Mouse (Mus musculus) heart, embryonic 10.5 days (tissue): Measurements from ENCODE around the gene Itgb3. TPM values are rescaled to one million over a fixed set of nuclear protein-coding genes. Genes with fewer than 3 reads are reported as not detected.

Source experiments
- DNase-seq: peaks from one replicate; pipeline ENCODE4 v3.0.0-alpha.2; 2017; ENCODE audit warnings: low spot score
- H3K27ac ChIP-seq: fragments of 300-500 bp; sonication (generic); 2 replicates; pipeline ENCODE4 v1.5.1; 2016; ENCODE audit warnings: mild to moderate bottlenecking
- H3K27me3 ChIP-seq: fragments of 300-500 bp; sonication (generic); 2 replicates; pipeline ENCODE4 v1.6.1; 2016; ENCODE audit warnings: mild to moderate bottlenecking; ENCODE audit not compliant: poor library complexity, insufficient read depth, severe bottlenecking
- H3K36me3 ChIP-seq: fragments of 300-500 bp; sonication (generic); 2 replicates; pipeline ENCODE4 v1.6.1; 2016; ENCODE audit warnings: mild to moderate bottlenecking, moderate library complexity
- H3K4me1 ChIP-seq: fragments of 300-500 bp; sonication (generic); 2 replicates; pipeline ENCODE4 v1.6.1; 2016; ENCODE audit warnings: mild to moderate bottlenecking
- H3K4me3 ChIP-seq: fragments of 300-500 bp; sonication (generic); 2 replicates; pipeline ENCODE4 v1.5.1; 2016; ENCODE audit warnings: mild to moderate bottlenecking, moderate library complexity
- H3K9me3 ChIP-seq: fragments of 300-500 bp; sonication (generic); 2 replicates; pipeline ENCODE4 v1.6.1; 2016; ENCODE audit warnings: mild to moderate bottlenecking, moderate library complexity
- WGBS: fragments of 180-500 bp; shearing (Covaris S2); methylation state at CpG from one replicate; pipeline ENCODE4 v1.1.7; 2016; 5-methylcytosine and 5-hydroxymethylcytosine counted together
- polyA plus RNA-seq: library from polyadenylated mRNA; unstranded; fragments of >200 nt; fragmentation: Nextera tagmentation; extraction: Ambion mirVana; gene quantifications from 2 replicates; pipeline ENCODE4 v1.2.1, GENCODE M21; 2016

Itgb3 gene
- polyA plus RNA-seq, 1 experiment from 2014 or later, result 9.1 TPM

DNA sequence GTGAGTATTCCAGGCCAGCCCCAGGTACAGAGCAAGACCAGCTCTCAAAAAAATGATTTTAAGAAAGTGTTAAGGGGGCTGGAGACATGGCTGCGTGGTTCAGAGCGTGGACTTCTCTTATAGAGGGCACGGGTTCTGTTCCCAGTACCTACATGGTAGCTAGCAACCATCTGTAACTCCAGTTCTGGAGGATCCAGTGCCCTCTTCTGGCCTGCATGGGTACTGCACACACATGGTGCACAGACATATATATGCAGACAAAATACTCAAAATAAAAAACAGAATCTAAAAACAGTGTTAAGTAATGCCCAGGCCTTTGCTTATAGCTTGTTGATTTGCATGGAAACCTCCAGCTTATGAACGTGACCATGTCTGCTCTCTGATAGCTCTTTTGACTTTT lies 52.8 kb downstream of the Itgb3 start:
- no peak overlapping the region for H3K4me3 ChIP-seq
- peaks cover 6% of the 10 kb centered on the region; the same call in 1 of the 2 replicates for H3K9me3 ChIP-seq
- peaks cover 10% of the 10 kb centered on the region for H3K36me3 ChIP-seq
- DNase-seq, result peak; percentile 66
- H3K27ac ChIP-seq, result no peak overlapping the region
- peaks cover 16% of the 10 kb centered on the region for H3K4me1 ChIP-seq
- no peaks in the 10 kb centered on the region for H3K27me3 ChIP-seq
- WGBS, result 98% methylated on average over 4 of the region's 4 CpGs

- Histone ChIP-seq H3K4me1 (peaks cover 16% of the 10 kb centered on the region), H3K9me3 (peaks cover 6% of the 10 kb centered on the region; the same call in 1 of the 2 replicates), H3K4me3 (no peak overlapping the region), H3K27ac (peak overlapping the region; percentile 52; the same call in 1 of the 2 replicates), H3K36me3 (peaks cover 10% of the 10 kb centered on the region), H3K27me3 (no peaks in the 10 kb centered on the region)
- 70% methylated on average over 5 of the region's 5 CpGs for WGBS
- peak; percentile 85 for DNase-seq
Measured at GRCm38 (mm10) chr11:104661106-104661505, 53.3 kb downstream of the Itgb3 start.

DNA sequence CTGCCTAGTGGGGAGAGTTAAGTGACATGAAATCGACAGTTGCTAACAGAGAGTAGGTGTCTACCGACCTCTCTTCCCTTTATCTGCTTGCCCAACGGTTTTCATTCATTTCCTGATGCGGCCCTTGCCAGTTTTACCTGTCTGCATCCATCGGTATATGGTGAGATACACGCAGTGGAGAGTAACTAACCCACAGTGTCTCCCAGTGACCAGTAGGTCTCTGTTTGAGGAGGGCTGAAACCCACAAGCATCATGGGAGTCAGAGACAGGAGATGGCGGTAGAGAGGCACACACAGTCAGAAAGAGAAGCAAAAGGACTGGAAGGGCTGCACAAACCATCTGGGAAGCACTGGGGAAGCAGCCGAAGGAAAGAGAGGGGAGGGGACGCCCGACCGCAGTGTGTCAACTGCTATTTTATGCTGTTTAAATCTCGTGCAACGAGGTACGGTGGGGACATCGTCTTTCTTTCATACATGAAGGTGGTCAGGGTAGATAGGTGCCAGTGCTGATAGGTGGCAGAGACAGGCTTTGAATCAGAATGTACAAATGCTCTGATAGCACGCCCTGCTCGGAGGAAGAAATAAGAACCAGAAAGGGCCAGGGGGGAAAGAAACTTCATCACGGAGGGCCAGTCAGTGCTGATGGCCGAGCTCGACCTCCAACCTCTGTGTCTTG lies 53.9 kb downstream of the Itgb3 start:
- Histone ChIP-seq H3K27me3 (no peaks in the 10 kb centered on the region), H3K4me1 (peaks cover 11% of the 10 kb centered on the region), H3K9me3 (peaks cover 6% of the 10 kb centered on the region; the same call in 1 of the 2 replicates), H3K27ac (peak overlapping the region; percentile 52; the same call in 1 of the 2 replicates), H3K36me3 (peaks cover 10% of the 10 kb centered on the region), H3K4me3 (no peak overlapping the region)
- DNase-seq, result peak; percentile 76
- WGBS, result 70% methylated on average over 20 of the region's 20 CpGs

GRCm38 (mm10) chr11:104662573-104662972 lies 54.8 kb downstream of the Itgb3 start:
- peak overlapping the region; percentile 52; the same call in 1 of the 2 replicates for H3K27ac ChIP-seq
- H3K27me3 ChIP-seq, result no peaks in the 10 kb centered on the region
- peaks cover 6% of the 10 kb centered on the region for H3K4me1 ChIP-seq
- WGBS, result 82% methylated on average over 11 of the region's 11 CpGs
- H3K9me3 ChIP-seq, result peaks cover 6% of the 10 kb centered on the region; the same call in 1 of the 2 replicates
- peaks cover 10% of the 10 kb centered on the region for H3K36me3 ChIP-seq
- no peak overlapping the region for H3K4me3 ChIP-seq
- no peak for DNase-seq

- Histone ChIP-seq H3K9me3 (peaks cover 6% of the 10 kb centered on the region; the same call in 1 of the 2 replicates), H3K27ac (no peak overlapping the region), H3K27me3 (no peaks in the 10 kb centered on the region), H3K4me3 (no peak overlapping the region), H3K36me3 (peaks cover 10% of the 10 kb centered on the region), H3K4me1 (peaks cover 6% of the 10 kb centered on the region)
- 75% methylated on average over 6 of the region's 6 CpGs for WGBS
- DNase-seq, result no peak
Measured at GRCm38 (mm10) chr11:104663241-104663877, 55.6 kb downstream of the Itgb3 start.

DNA sequence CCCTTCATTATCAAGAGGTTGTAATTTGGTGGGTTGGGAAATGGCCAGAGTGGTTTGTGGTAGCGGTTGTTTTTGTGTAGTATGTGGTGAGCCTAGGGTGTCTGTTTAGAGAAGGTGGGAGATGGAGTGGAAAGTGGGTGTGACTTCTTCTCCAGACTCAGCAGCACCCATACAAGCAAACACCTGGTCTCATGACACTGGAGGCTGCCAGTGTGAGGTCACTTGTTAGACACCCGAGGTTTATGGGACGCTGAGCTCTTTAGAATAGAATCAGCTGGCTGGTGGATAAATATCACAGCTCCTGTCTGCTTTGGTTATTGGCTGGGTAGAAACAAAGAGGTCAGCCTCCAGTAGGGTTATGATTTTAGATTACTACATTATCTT lies 56.1 kb downstream of the Itgb3 start:
- Histone ChIP-seq H3K27ac (no peak overlapping the region), H3K27me3 (no peaks in the 10 kb centered on the region), H3K9me3 (peaks cover 6% of the 10 kb centered on the region; the same call in 1 of the 2 replicates), H3K36me3 (peaks cover 10% of the 10 kb centered on the region), H3K4me3 (no peak overlapping the region), H3K4me1 (peaks cover 6% of the 10 kb centered on the region)
- 67% methylated on average over 3 of the region's 3 CpGs for WGBS
- peak; percentile 68 for DNase-seq

DNA sequence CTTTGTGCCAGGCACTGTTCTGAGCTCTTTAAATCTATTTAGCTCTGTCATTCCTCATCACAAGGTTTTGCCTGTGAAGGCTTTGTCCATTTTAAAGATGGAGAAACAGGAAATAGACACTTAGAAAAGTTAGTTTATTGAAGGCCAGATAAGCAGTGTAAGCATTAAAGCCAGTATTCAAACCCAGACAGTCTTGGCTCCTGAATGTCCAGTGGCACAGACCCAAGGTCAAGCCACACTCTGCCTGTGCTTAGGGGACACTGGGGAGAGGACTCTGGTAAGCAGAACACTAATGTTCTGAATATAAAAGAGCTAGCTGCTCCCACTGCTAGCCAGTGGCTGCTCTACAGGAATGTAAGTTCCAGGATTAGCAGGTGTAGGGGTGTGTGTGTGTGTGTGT lies 56.6 kb downstream of the Itgb3 start:
- Histone ChIP-seq H3K9me3 (peaks cover 6% of the 10 kb centered on the region; the same call in 1 of the 2 replicates), H3K4me1 (peaks cover 6% of the 10 kb centered on the region), H3K4me3 (no peak overlapping the region), H3K36me3 (peaks cover 10% of the 10 kb centered on the region), H3K27ac (no peak overlapping the region), H3K27me3 (no peaks in the 10 kb centered on the region)
- DNase-seq, result peak; percentile 66

DNA sequence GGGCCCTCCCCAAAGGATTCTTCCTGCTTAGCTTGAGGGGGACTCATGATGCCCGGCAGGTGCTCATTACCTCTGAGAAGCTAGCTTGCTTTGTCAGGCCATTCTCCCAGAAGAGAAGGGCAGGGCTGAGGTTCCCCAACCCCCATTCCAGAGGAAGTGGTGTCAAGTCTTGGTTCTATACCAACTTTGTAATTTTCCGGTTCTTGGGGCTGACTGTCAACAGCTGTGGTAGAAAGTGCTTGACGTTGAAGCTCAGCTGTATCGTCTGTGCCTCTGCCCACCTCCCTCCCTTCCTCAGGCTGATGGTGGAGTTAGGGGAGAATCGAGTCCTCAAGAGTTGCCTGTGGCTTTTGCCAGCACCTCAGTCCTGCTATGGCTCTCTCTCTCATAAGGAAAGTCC lies 59.6 kb downstream of the Itgb3 start:
- peaks cover 6% of the 10 kb centered on the region for H3K4me1 ChIP-seq
- no peaks in the 10 kb centered on the region for H3K27me3 ChIP-seq
- H3K4me3 ChIP-seq, result no peak overlapping the region
- WGBS, result 65% methylated on average over 5 of the region's 5 CpGs
- no peaks in the 10 kb centered on the region for H3K9me3 ChIP-seq
- no peak overlapping the region for H3K27ac ChIP-seq
- no peaks in the 10 kb centered on the region for H3K36me3 ChIP-seq
- no peak for DNase-seq

DNA sequence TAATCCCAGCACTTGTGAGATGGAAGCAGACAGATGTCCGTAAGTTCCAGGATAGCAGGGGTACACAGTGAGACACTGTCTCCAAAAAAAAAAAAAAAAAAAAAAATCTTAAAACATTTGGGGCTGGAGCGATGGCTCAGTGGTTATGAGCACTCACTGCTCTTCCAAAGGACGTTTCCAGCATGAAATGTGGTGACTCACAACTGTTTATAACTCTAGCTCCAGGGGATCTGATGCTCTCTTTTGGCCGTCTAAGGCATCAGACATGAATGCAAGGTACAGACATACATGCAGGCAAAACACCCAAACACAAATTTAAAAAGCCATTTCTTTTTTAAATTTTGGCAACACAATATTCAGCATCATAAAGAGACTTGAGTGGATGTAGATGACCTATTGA lies 65.6 kb downstream of the Itgb3 start:
- Histone ChIP-seq H3K4me1 (no peaks in the 10 kb centered on the region), H3K36me3 (no peaks in the 10 kb centered on the region), H3K27me3 (no peaks in the 10 kb centered on the region), H3K27ac (no peak overlapping the region), H3K4me3 (no peak overlapping the region), H3K9me3 (no peaks in the 10 kb centered on the region)
- DNase-seq, result no peak
- WGBS, result 67% methylated on average over 4 of the region's 4 CpGs

GRCm38 (mm10) chr11:104674768-104675167 lies 67.0 kb downstream of the Itgb3 start:
- 91% methylated on average over 11 of the region's 11 CpGs for WGBS
- no peaks in the 10 kb centered on the region for H3K4me1 ChIP-seq
- no peaks in the 10 kb centered on the region for H3K36me3 ChIP-seq
- DNase-seq, result no peak
- no peak overlapping the region for H3K4me3 ChIP-seq
- H3K27me3 ChIP-seq, result no peaks in the 10 kb centered on the region
- no peaks in the 10 kb centered on the region for H3K9me3 ChIP-seq
- H3K27ac ChIP-seq, result no peak overlapping the region

- WGBS, result 17% methylated on average over 23 of the region's 23 CpGs
- no peaks in the 10 kb centered on the region for H3K9me3 ChIP-seq
- H3K4me3 ChIP-seq, result peak within 1 kb of the TSS; percentile 42
Measured at GRCm38 (mm10) chr11:104685548-104685947, 77.7 kb downstream of the Itgb3 start, which contains the start of gene Gm11639. Gene Gm11639, plus strand, starts transcription at chr11:104685707.

GRCm38 (mm10) chr11:104693235-104693634 lies 85.4 kb downstream of the Itgb3 start:
- no peaks in the 10 kb centered on the region for H3K36me3 ChIP-seq
- DNase-seq, result no peak
- H3K4me1 ChIP-seq, result no peaks in the 10 kb centered on the region
- H3K27me3 ChIP-seq, result no peaks in the 10 kb centered on the region
- no peak overlapping the region for H3K27ac ChIP-seq
- H3K4me3 ChIP-seq, result no peak overlapping the region
- no peaks in the 10 kb centered on the region for H3K9me3 ChIP-seq
- 87% methylated on average over 6 of the region's 6 CpGs for WGBS

More at GRCm38 (mm10) chr11:104685548-104685947, 77.7 kb downstream of the Itgb3 start, which contains the start of gene Gm11639:
- DNase-seq, result peak; percentile 85
- Histone ChIP-seq H3K27ac (peak within 1 kb of the TSS; percentile 39; the same call in 1 of the 2 replicates), H3K36me3 (no peaks in the 10 kb centered on the region), H3K4me1 (no peaks in the 10 kb centered on the region), H3K27me3 (peaks cover 5% of the 10 kb centered on the region; the same call in 1 of the 2 replicates)

DNA sequence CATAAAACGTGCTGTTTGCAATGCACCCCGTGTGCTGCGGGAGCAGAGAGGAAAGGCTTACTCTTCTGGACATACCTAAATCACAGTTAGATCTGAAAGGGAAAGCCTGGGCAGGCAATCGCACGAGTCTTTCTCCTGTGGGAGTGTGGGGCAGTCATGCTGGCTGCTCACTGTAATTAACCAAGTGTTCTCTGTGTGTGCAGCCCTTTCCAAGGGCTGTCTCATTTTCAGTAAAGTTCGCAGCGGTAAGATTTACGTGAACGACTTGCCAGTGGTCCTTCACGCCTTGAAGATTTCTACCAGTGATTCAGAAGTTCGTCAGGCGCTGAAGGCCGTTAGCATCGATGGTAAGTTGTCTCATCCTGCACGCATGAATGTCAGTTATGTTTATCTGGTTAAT lies 96.3 kb downstream of the Itgb3 start:
- WGBS, result 71% methylated on average over 15 of the region's 15 CpGs
- Histone ChIP-seq H3K4me1 (no peaks in the 10 kb centered on the region), H3K4me3 (no peak overlapping the region), H3K27me3 (no peaks in the 10 kb centered on the region), H3K36me3 (no peaks in the 10 kb centered on the region), H3K9me3 (no peaks in the 10 kb centered on the region), H3K27ac (no peak overlapping the region)
- DNase-seq, result no peak
